Mouse (Mus musculus): ENCODE results near the gene Fam131c. TPM values are rescaled to one million over a fixed set of nuclear protein-coding genes. Genes with fewer than 3 reads are reported as not detected.

Fam131c gene
- total and polyA plus RNA-seq, 2 experiments from 2014 or later: 37.0 to 50.4 TPM

- no peaks in the 10 kb centered on the region for H3K9me3 ChIP-seq (ENCODE audit: low read length)
- no peak overlapping the region for H3K27ac ChIP-seq (ENCODE audit: low read depth, low read length)
- 64% methylated on average over 8 of the region's 8 CpGs for WGBS
- DNase-seq (no peak), ATAC-seq (no peak)
- H3K4me3 ChIP-seq (ENCODE audit: low read depth, low read length): no peak overlapping the region
- H3K4me1 ChIP-seq (ENCODE audit: insufficient read depth): no peaks in the 10 kb centered on the region
- no peak overlapping the region for H3K9ac ChIP-seq
- no peak overlapping the region for H3K4me2 ChIP-seq (ENCODE audit: low read depth)
- H3K36me3 ChIP-seq (ENCODE audit: insufficient read depth): no peaks in the 10 kb centered on the region
- TF ChIP-seq CTCF (IDR thresholded peaks at IDR 0.05; ENCODE audit: low read depth): no peak
- no peaks in the 10 kb centered on the region for H3K27me3 ChIP-seq (ENCODE audit: insufficient read depth, low read length)
These were observed 14.2 kb upstream of the Fam131c start for GRCm38 (mm10) chr4:141353868-141354267.

- Histone ChIP-seq H3K4me1 (ENCODE audit: insufficient read depth) (no peaks in the 10 kb centered on the region), H3K27me3 (ENCODE audit: insufficient read depth, low read length) (no peaks in the 10 kb centered on the region), H3K4me3 (ENCODE audit: low read depth, low read length) (no peak overlapping the region), H3K9me3 (ENCODE audit: low read length) (no peaks in the 10 kb centered on the region), H3K36me3 (ENCODE audit: insufficient read depth) (no peaks in the 10 kb centered on the region), H3K9ac (no peak overlapping the region), H3K27ac (ENCODE audit: low read depth, low read length) (no peak overlapping the region), H3K4me2 (ENCODE audit: low read depth) (no peak overlapping the region)
- ATAC-seq: no peak
- DNase-seq: no peak
- TF ChIP-seq CTCF (IDR thresholded peaks at IDR 0.05; ENCODE audit: low read depth): no peak
These were observed 10.2 kb upstream of the Fam131c start for GRCm38 (mm10) chr4:141357811-141358210.

- DNase-seq (no peak), ATAC-seq (no peak)
- 86% methylated on average over 6 of the region's 6 CpGs for WGBS
- H3K4me3 ChIP-seq (ENCODE audit: low read depth, low read length): no peak overlapping the region
- no peak for TF ChIP-seq CTCF (IDR thresholded peaks at IDR 0.05; ENCODE audit: low read depth)
- no peak overlapping the region for H3K27ac ChIP-seq (ENCODE audit: low read depth, low read length)
- no peaks in the 10 kb centered on the region for H3K9me3 ChIP-seq (ENCODE audit: low read length)
- no peak overlapping the region for H3K4me2 ChIP-seq (ENCODE audit: low read depth)
- no peaks in the 10 kb centered on the region for H3K27me3 ChIP-seq (ENCODE audit: insufficient read depth, low read length)
- H3K4me1 ChIP-seq (ENCODE audit: insufficient read depth): no peaks in the 10 kb centered on the region
- no peaks in the 10 kb centered on the region for H3K36me3 ChIP-seq (ENCODE audit: insufficient read depth)
- H3K9ac ChIP-seq: no peak overlapping the region
These were observed 8.8 kb upstream of the Fam131c start for GRCm38 (mm10) chr4:141359222-141359621.

- no peak overlapping the region for H3K4me3 ChIP-seq (ENCODE audit: low read depth, low read length)
- H3K4me2 ChIP-seq (ENCODE audit: low read depth): no peak overlapping the region
- no peak overlapping the region for H3K27ac ChIP-seq (ENCODE audit: low read depth, low read length)
- peak; percentile 50 for TF ChIP-seq CTCF (IDR thresholded peaks at IDR 0.05; ENCODE audit: low read depth)
- WGBS: 27% methylated on average over 7 of the region's 7 CpGs
- ATAC-seq (no peak), DNase-seq (peak; percentile 35)
- H3K4me1 ChIP-seq (ENCODE audit: insufficient read depth): no peaks in the 10 kb centered on the region
- no peaks in the 10 kb centered on the region for H3K36me3 ChIP-seq (ENCODE audit: insufficient read depth)
- no peaks in the 10 kb centered on the region for H3K9me3 ChIP-seq (ENCODE audit: low read length)
- H3K27me3 ChIP-seq (ENCODE audit: insufficient read depth, low read length): no peaks in the 10 kb centered on the region
- H3K9ac ChIP-seq: no peak overlapping the region
These were observed 7.2 kb upstream of the Fam131c start for GRCm38 (mm10) chr4:141360846-141361245.

- H3K36me3 ChIP-seq (ENCODE audit: insufficient read depth): no peaks in the 10 kb centered on the region
- H3K9me3 ChIP-seq (ENCODE audit: low read length): no peaks in the 10 kb centered on the region
- no peak overlapping the region for H3K4me2 ChIP-seq (ENCODE audit: low read depth)
- H3K4me1 ChIP-seq (ENCODE audit: insufficient read depth): no peaks in the 10 kb centered on the region
- ATAC-seq (no peak), DNase-seq (peak; percentile 91)
- H3K27me3 ChIP-seq (ENCODE audit: insufficient read depth, low read length): no peaks in the 10 kb centered on the region
- WGBS: 24% methylated on average over 11 of the region's 11 CpGs
- peak; percentile 94 for TF ChIP-seq CTCF (IDR thresholded peaks at IDR 0.05; ENCODE audit: low read depth)
- H3K9ac ChIP-seq: no peak overlapping the region
- H3K27ac ChIP-seq (ENCODE audit: low read depth, low read length): no peak overlapping the region
- H3K4me3 ChIP-seq (ENCODE audit: low read depth, low read length): no peak overlapping the region
These were observed 5.0 kb upstream of the Fam131c start for GRCm38 (mm10) chr4:141362937-141363548.

GRCm38 (mm10) chr4:141365126-141365525, 2.9 kb upstream of the Fam131c start:
- H3K4me1 ChIP-seq (ENCODE audit: insufficient read depth): no peaks in the 10 kb centered on the region
- 59% methylated on average over 8 of the region's 8 CpGs for WGBS
- no peak for TF ChIP-seq CTCF (IDR thresholded peaks at IDR 0.05; ENCODE audit: low read depth)
- DNase-seq: no peak
- H3K27me3 ChIP-seq (ENCODE audit: insufficient read depth, low read length): no peaks in the 10 kb centered on the region
- H3K36me3 ChIP-seq (ENCODE audit: insufficient read depth): no peaks in the 10 kb centered on the region
- no peak for ATAC-seq
- no peak overlapping the region for H3K27ac ChIP-seq (ENCODE audit: low read depth, low read length)
- no peak overlapping the region for H3K4me2 ChIP-seq (ENCODE audit: low read depth)
- H3K9ac ChIP-seq: no peak overlapping the region
- H3K4me3 ChIP-seq (ENCODE audit: low read depth, low read length): no peak overlapping the region
- H3K9me3 ChIP-seq (ENCODE audit: low read length): no peaks in the 10 kb centered on the region

- no peak overlapping the region for H3K9ac ChIP-seq
- 62% methylated on average over 7 of the region's 7 CpGs for WGBS
- H3K27ac ChIP-seq (ENCODE audit: low read depth, low read length): no peak overlapping the region
- H3K4me1 ChIP-seq (ENCODE audit: insufficient read depth): no peaks in the 10 kb centered on the region
- no peak overlapping the region for H3K4me2 ChIP-seq (ENCODE audit: low read depth)
- TF ChIP-seq CTCF (IDR thresholded peaks at IDR 0.05; ENCODE audit: low read depth): no peak
- no peak for DNase-seq
- no peaks in the 10 kb centered on the region for H3K9me3 ChIP-seq (ENCODE audit: low read length)
- ATAC-seq: no peak
- H3K27me3 ChIP-seq (ENCODE audit: insufficient read depth, low read length): no peaks in the 10 kb centered on the region
- H3K4me3 ChIP-seq (ENCODE audit: low read depth, low read length): no peak overlapping the region
- no peaks in the 10 kb centered on the region for H3K36me3 ChIP-seq (ENCODE audit: insufficient read depth)
These were observed 2.1 kb upstream of the Fam131c start for GRCm38 (mm10) chr4:141365876-141366275.
